In genomic region chr13:6212550-6212949, GRCm38 (mm10) we compare ENCODE assay signal across 25 mouse cellular contexts.
"Had no signal": no experiment of that assay in that cellular context is flagged by ENCODE, and none has a peak within 500 bp of the region (broad histone marks: within the 10 kb centered on the region; RNA-seq: fewer than 3 reads in every experiment).

No protein-coding gene starts in this region.

- H3K9me3 ChIP-seq: heart, embryonic 10.5 days; heart, embryonic 12.5 days; hindbrain, embryonic 10.5 days; hindbrain, embryonic 13.5 days; hindbrain, embryonic 15.5 days; intestine, embryonic 15.5 days; limb, embryonic 10.5 days; limb, embryonic 12.5 days; liver, embryonic 13.5 days had no signal

- H3K4me1 ChIP-seq: heart, embryonic 10.5 days; heart, embryonic 12.5 days; hindbrain, embryonic 10.5 days; hindbrain, embryonic 13.5 days; hindbrain, embryonic 15.5 days; intestine, embryonic 15.5 days; limb, embryonic 10.5 days; limb, embryonic 12.5 days; liver, embryonic 13.5 days had no signal

- H3K4me2 ChIP-seq: heart, embryonic 12.5 days; hindbrain, embryonic 13.5 days; hindbrain, embryonic 15.5 days; intestine, embryonic 15.5 days; limb, embryonic 12.5 days; liver, embryonic 11.5 days; liver, embryonic 13.5 days had no signal

- H3K27ac ChIP-seq: gastrocnemius, adult 2 months; heart, embryonic 10.5 days; hindbrain, embryonic 10.5 days; hindbrain, embryonic 13.5 days; hindbrain, embryonic 15.5 days; intestine, embryonic 15.5 days; layer of hippocampus, adult 2 months; left cerebral cortex, adult 2 months; limb, embryonic 10.5 days; limb, embryonic 12.5 days; liver, embryonic 13.5 days had no signal

- H3K9ac ChIP-seq: heart, embryonic 12.5 days; hindbrain, embryonic 13.5 days; hindbrain, embryonic 15.5 days; intestine, embryonic 15.5 days; limb, embryonic 12.5 days; liver, embryonic 13.5 days had no signal

- H3K4me3 ChIP-seq: gastrocnemius, adult 2 months; heart, embryonic 10.5 days; heart, embryonic 12.5 days; hindbrain, embryonic 10.5 days; hindbrain, embryonic 13.5 days; hindbrain, embryonic 15.5 days; intestine, embryonic 15.5 days; layer of hippocampus, adult 2 months; left cerebral cortex, adult 2 months; limb, embryonic 10.5 days; limb, embryonic 12.5 days; liver, embryonic 13.5 days had no signal

- H3K27me3 ChIP-seq: heart, embryonic 12.5 days; hindbrain, embryonic 13.5 days; hindbrain, embryonic 15.5 days; intestine, embryonic 15.5 days; limb, embryonic 12.5 days; liver, embryonic 13.5 days had no signal

- H3K36me3 ChIP-seq: heart, embryonic 10.5 days; heart, embryonic 12.5 days; hindbrain, embryonic 10.5 days; hindbrain, embryonic 13.5 days; hindbrain, embryonic 15.5 days; intestine, embryonic 15.5 days; limb, embryonic 10.5 days; limb, embryonic 12.5 days; liver, embryonic 13.5 days had no signal

- ATAC-seq: intestine, embryonic 15.5 days; intestine, postnatal 0 days had no signal

- DNase-seq: gastrocnemius, adult 2 months; gastrocnemius, postnatal 10 days; gastrocnemius, postnatal 25 days; heart, adult 18-20 months; heart, postnatal 10 days; heart, postnatal 4 days; kidney, adult 18-20 months; kidney, adult 8-10 months; kidney, postnatal 10 days; kidney, postnatal 25 days; kidney, postnatal 4 days; liver; liver, embryonic 13.5 days had no signal
